Mouse (Mus musculus) spleen, adult 12 weeks (tissue): ENCODE results near the gene Apol9a.
"Not testable (repeated sequence)": the region's sequence is repeated elsewhere in the genome, so short reads cannot be mapped to it uniquely, and the experiment has no call there.

Source experiments
- DNase-seq: peaks from one replicate; pipeline ENCODE4 v3.0.0; 2022; ENCODE audit warnings: low spot score

The Apol9a gene

DNA sequence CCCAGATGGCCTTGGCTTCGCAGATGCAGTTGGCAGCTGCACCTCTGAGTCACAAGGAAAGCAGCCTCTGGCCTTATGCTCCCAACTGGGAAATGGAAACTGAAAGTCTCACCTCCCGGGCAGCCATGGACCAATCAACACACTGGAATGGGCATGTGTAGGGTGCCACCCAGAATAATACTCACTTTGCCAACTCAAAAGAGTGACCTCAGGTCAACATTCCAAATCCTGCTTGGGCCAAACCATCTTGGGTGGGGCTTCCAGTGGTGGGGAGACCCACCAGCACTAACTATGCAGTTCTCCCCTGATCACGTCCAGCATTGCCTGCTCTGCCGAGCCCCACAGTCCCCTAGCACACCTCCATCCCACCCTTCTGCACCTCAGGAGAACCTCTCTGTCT lies at the start of gene Apol9a:
Gene Apol9a (minus strand): TSS at position 101 of the 400 bp plus-strand sequence.
- DNase-seq, result not testable (repeated sequence)

DNA sequence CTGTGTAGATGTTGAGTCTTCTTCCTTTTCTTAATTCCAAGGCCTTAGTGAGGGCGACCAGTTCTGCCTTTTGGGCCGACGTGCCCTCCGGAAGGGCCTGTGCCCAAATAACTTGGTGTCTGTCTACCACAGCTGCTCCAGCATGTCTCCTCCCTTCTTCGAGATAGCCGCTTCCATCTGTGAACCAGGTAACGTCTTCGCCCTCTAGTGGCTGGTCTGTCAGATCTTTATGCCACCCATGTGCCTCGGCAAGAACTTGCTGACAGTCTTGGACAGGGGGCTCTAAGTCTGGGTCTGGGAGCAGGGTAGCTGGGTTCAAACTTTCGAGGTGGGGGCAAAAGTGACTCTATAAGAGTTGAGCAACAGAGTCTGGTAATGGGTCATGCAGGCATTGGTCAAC lies 39.0 kb upstream of the Apol9a start:
- peak; percentile 0 for DNase-seq

DNA sequence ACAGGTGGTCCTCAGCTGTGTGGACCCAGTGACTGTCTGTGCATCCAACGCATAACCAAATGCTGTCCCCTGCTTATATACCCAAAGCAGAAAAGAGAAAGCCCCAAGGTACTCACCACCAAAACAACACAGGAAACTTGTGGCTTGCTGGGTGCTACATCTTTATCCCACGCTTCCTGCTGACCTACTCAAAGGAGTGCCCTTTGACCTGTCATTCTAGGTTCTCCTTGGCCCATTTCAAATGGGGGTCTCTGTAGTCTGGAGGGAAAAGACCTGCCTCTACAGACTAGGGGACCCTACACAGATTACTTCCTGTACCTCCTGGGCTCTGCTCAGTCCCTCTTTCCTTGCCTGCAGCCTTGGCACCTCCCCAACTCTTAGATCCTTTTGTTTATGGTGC lies 36.5 kb upstream of the Apol9a start, which contains the start of gene Apol7b:
Gene Apol7b (minus strand): TSS at position 101 of the 400 bp plus-strand sequence.
- DNase-seq, result not testable (repeated sequence)

DNA sequence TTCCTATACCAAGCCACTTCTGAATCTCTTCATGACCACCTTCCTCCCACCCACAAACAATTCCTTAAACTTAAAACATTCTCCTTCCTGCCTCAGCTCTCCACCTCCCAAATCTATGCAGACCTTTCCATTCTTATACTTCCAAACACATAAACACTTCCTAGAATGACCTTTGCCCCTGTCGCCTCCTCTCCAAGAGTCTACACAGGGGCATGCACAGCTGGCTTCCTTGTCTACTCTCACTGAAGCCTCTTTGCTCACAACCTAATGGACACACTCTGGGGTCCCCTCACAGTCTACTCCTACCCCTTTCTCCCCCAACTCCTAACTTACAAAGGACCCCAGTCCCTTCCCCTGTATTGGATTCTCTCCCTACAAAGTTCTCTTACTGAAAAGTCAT lies 34.7 kb upstream of the Apol9a start:
- DNase-seq, result not testable (repeated sequence)

DNA sequence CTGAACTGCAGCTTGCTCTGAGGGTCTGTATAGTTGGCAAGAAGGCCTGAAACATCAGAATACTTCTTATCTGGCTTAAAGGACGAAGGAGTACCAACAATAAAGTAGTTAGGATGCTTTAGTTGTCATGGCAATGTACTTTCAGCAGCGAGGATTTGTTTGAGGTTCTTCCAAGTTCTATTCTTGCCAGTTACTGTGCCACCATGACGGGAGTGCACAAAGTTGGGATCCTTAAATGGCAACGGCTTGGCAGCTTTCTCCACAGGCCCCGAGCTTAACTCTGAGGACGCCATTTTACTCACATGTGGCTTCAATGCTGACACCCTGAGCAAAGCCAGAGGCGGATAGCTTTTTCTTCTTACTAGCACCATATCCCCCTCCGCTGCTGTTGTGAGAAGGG lies 33.8 kb upstream of the Apol9a start:
- DNase-seq, result not testable (repeated sequence)

- DNase-seq, result not testable (repeated sequence)
These were observed 17.9 kb upstream of the Apol9a start for GRCm38 (mm10) chr15:77428690-77429448.

DNA sequence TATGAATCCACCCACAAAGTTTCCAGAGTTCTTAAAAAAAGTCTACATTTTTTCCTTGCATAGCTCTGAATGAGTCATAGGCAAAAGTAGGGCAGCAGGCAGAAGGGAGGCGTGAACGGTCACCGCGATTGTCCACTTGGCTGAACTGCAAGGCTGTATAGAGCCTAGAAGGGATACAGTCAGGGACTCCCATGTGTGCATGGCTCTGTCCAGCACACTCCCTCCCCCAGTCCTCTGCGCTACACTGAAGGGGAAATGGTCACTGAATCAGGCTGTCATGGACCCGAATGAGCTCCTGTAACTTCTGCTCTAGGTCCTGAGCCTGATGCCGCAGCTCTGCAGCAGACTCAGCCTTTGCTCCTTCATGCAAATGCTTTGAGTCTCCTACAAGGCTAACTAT lies 12.0 kb upstream of the Apol9a start:
- not testable (repeated sequence) for DNase-seq

- DNase-seq, result not testable (repeated sequence)
These were observed 8.7 kb upstream of the Apol9a start for GRCm38 (mm10) chr15:77419657-77420056.

GRCm38 (mm10) chr15:77416655-77417333 lies 5.9 kb upstream of the Apol9a start:
- not testable (repeated sequence) for DNase-seq

DNA sequence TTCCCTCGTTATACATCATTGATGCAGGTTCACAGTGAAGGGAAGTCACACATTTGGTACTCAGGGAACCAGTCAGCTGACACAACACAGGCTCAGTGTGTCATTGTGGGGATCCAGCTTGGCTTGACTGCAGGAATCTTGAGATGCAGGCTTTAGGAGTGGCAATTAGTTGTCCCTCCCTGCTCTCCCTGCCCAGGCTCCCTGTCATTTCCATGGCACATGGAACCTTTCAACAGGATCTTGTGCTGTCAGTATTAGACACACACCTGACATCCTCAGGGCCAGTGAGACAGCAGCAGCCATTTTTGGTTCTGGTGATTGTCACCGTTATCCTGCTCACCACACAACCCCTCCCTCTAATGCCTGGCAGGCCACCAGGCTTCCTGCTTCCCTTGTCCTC lies 4.7 kb upstream of the Apol9a start:
- DNase-seq, result not testable (repeated sequence)

DNA sequence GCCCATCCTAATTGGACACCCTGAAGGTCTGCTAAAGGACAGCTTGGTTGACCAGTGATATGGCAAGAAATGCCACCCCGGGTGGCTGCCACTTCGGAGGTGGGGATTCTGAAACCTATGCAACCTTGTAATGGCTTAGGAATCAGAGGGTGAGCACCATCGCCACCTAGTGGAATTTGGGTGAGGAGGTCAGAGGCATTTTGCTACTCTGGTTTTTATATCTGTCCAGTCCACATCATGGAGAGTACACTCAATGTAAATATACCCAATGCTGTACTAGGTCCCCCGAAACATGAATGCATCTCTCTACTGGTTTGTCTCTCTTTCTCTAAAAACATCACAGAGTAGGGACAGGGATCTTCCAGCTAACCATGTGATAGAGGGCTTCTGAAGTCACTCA lies 1.8 kb upstream of the Apol9a start:
- DNase-seq, result not testable (repeated sequence)

DNA sequence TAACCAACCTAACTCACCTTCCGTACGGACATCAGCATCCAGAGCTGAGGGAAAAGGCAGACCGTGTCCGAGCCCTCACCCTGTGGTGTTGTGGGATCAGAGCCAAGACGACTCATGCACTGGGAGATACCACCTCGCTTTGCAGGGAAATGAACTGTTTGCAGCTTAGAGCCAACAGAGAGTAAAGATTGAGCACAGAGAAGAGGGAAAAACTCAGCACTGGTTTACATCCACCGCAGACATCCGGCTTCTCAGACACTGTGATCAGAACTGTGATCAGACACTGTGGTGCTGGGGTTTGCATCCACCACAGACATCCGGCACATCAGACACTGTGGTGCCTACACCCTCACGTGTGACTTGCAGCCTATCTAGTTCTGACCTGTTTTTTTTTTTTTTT lies 4.6 kb downstream of the Apol9a start:
- not testable (repeated sequence) for DNase-seq

DNA sequence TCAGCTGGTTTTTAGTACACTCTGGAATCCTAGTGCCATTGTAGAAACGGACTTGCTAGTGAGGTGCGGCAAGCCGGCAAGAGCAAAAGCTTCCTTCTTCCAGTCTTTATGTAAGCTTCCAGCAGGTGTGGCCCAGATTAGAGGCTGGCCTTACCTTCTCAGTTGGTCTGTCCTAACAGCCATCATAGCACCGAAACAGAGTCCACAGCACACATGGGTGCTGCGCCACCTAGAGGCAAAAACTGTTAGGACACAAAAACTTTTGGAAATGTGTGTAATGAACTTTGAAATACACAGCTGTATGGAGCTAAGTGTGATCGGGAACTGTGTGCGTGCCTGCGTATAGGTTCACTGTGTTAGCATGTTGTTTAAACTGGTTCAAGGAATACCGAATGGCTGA lies 11.9 kb downstream of the Apol9a start, which contains the start of gene Apol7a:
Gene Apol7a (minus strand): TSS at position 84 of the 400 bp plus-strand sequence.
- not testable (repeated sequence) for DNase-seq

DNA sequence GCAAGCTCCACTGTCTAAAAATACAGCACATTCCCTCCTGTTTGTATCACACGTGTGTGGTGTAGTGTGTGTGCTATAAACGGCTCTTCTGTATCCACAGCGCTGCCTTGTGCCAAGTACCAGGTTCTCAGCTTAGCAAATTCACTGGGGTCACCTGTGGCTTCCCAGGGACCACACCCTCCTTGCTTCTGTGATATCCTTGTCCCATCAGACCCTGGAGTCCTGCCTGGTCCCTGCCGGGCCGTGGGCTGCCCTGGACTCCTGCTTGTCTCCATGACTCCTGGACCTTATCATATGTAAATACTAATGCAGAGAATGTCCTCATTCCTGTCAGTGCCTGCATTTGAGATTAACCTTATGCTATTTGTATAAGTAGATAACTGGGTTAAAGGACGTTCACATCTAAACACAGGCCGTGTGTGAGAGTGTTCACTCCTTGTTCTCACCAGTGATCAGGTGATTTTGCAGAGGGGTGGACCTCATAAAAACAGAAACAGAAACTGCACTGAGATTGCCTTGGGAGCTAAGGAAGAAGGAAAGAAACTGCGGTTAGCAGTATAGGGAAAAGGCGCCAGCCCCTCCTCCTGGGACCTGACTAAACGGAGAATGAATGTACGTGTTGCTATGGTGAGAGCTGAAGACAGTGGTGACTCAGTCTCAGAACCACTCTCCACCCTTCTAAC lies 13.3 kb downstream of the Apol9a start:
- DNase-seq, result not testable (repeated sequence)

- not testable (repeated sequence) for DNase-seq
These were observed 17.1 kb downstream of the Apol9a start for GRCm38 (mm10) chr15:77393832-77394231.

- no peak for DNase-seq
These were observed 23.5 kb downstream of the Apol9a start for GRCm38 (mm10) chr15:77387462-77387861.

DNA sequence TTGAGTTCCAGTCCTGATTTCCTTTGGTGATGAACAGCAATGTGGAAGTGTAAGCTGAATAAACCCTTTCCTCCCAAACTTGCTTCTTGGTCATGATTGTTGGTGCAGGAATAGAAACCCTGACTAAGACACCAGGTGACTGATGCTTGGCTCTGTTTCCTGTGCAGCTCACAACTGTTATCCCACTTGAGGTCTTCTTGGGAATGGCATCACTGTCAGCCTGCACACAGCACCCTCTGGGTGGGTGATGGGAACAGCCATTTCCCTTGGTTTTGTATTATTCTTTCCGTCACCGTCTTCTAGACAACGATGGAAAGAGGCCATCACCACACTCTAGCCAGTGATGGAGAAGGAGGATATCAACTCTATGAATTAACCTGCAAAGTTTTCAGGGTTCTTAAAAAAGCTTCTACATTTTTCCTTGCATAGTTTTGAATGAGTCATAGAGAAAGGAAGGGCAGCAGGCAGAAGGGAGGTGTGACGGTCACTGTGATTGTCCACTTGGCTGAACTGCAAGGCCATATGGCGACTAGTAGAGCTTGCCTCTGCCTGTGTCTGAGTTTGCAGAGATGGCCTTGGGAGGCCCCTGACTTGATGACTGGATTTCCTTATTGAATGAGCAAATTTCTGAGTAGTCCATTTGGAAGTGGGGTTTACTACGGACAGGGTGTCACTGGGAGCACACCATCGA lies 26.4 kb downstream of the Apol9a start:
- no peak for DNase-seq

- no peak for DNase-seq
These were observed 28.1 kb downstream of the Apol9a start for GRCm38 (mm10) chr15:77382880-77383279.

DNA sequence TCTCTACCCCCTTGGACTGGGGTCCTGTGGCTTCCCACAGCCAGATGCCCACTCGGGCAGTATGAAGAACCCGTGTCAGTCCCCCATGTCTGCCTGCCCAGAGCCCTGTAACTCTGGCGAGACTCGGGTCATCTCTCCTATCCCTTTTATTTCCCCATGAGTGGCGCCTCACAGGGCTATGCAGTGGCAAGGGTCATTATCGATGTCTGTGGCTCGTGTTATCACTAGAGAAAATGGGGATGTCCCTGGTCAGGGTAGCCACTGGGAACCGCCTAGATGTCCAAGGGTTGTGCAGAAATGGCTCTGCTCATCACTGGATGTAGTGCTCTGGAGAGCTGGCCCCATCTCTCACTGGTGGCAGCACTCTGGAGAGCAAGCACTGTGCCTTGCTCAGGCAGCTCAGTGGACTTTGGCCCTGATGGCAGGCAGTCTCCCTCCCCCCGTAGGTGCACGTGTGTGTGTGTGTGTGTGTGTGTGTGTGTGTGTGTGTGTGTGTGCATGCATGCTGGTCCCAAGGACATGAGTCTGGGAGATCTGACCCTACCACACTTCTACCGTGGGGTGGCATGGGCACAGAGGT lies 28.6 kb downstream of the Apol9a start:
- no peak for DNase-seq

DNA sequence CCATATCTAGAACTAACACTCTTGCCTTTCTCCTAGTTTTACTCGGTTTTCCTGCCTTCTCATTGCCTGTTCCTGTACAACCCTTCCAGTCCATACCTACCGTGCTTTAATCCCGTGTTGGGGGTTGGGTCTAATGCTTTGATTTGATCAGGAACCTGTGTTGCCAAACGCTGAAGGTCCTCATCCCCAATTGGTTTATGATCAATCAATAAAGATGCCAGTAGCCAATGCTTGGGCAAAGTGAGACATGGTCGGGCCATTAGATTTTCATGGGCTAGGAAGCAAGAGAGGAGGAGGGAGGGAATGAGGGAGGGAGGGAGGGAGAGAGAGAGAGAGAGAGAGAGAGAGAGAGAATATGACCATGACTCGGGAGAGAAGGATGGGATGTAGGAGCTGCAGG lies 29.5 kb downstream of the Apol9a start:
- no peak for DNase-seq

DNA sequence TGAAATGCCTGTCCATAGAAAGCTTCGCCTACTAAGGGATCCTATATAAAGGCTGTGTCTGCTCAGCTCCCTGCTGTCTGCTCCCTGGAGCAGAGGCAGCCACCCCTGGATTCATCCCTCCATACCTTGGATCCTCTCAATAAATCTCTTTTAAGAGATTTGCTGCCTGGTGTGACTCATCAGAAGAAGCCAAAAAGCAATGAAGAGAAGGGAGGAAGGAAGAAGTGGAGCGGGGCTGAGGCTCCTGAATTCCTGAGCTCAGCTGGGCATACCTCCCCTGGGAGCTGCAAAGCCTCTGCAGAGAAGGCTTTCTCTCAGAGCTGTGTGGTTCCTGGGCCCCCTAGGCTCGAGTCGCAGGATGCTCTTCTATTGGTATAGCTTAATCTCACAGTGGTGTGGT lies 31.0 kb downstream of the Apol9a start:
- no peak for DNase-seq

DNA sequence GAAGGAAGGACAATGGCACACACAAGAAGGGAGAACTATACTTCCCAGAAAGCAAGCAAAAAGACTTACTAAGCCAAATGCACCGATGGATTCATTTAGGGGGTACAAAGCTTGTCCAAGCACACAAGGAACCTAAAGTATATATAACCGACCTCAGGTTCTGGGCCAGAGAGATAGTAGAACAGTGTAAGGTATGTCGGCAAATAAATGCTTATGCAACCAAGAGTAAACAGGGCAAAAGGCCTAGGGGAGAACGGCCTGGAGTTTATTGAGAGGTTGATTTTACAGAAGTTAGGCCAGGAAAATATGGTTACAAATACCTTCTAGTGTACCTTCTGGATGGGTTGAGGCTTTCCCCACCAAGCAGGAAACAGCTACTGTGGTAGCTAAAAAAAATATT lies 33.5 kb downstream of the Apol9a start:
- DNase-seq, result no peak
